Mouse (Mus musculus) liver, adult (tissue): ENCODE results near the gene Rps6kb1.

Experiments
- GATA4 ChIP-seq: IDR thresholded peaks from 2 replicates; pipeline ENCODE4 v1.6.1; 2014; ENCODE audit warnings: mild to moderate bottlenecking, low read length; ENCODE audit not compliant: insufficient replicate concordance

The Rps6kb1 gene

GRCm38 (mm10) chr11:86532834-86533233 is 11.8 kb downstream of the Rps6kb1 start:
- TF ChIP-seq GATA4, result no peak

- TF ChIP-seq GATA4, result no peak
These were observed 17.1 kb downstream of the Rps6kb1 start for GRCm38 (mm10) chr11:86527528-86527927.

GRCm38 (mm10) chr11:86519751-86520150 is 24.9 kb downstream of the Rps6kb1 start:
- no peak for TF ChIP-seq GATA4

GRCm38 (mm10) chr11:86517229-86517628 is 27.4 kb downstream of the Rps6kb1 start:
- no peak for TF ChIP-seq GATA4

GRCm38 (mm10) chr11:86516620-86517019 is 28.0 kb downstream of the Rps6kb1 start:
- TF ChIP-seq GATA4, result no peak

GRCm38 (mm10) chr11:86507991-86508390 is 36.6 kb downstream of the Rps6kb1 start:
- no peak for TF ChIP-seq GATA4

GRCm38 (mm10) chr11:86507334-86507733 is 37.3 kb downstream of the Rps6kb1 start:
- TF ChIP-seq GATA4, result no peak

GRCm38 (mm10) chr11:86503121-86503520 is 41.5 kb downstream of the Rps6kb1 start:
- TF ChIP-seq GATA4, result no peak

GRCm38 (mm10) chr11:86500795-86501194 is 43.8 kb downstream of the Rps6kb1 start:
- TF ChIP-seq GATA4, result no peak

GRCm38 (mm10) chr11:86497908-86498307 is 46.7 kb downstream of the Rps6kb1 start:
- no peak for TF ChIP-seq GATA4

GRCm38 (mm10) chr11:86497356-86497755 is 47.2 kb downstream of the Rps6kb1 start:
- TF ChIP-seq GATA4, result no peak

GRCm38 (mm10) chr11:86490782-86491181 is 53.8 kb downstream of the Rps6kb1 start:
- no peak for TF ChIP-seq GATA4

GRCm38 (mm10) chr11:86484910-86485510 is 59.6 kb downstream of the Rps6kb1 start:
- TF ChIP-seq GATA4, result no peak

- TF ChIP-seq GATA4, result no peak; the same call in 1 of the 2 replicates
These were observed 60.3 kb downstream of the Rps6kb1 start, which contains the start of gene Rnft1 for GRCm38 (mm10) chr11:86484101-86484868. Gene Rnft1, plus strand, starts transcription at chr11:86484657.

GRCm38 (mm10) chr11:86473576-86473975 is 71.0 kb downstream of the Rps6kb1 start:
- no peak for TF ChIP-seq GATA4

- TF ChIP-seq GATA4, result no peak
These were observed 71.8 kb downstream of the Rps6kb1 start for GRCm38 (mm10) chr11:86472771-86473171.
